Mouse (Mus musculus) activated CD4-positive, CD25-positive, alpha-beta regulatory T cell, adult 4 months (primary cell): ENCODE measurements at regions not wholly inside any gene's neighbourhood (a gene's known extent, or its start where the extent isn't known, plus 50 kb on each side); places are given as distances from the start of the nearest gene placed in this dataset.

Experiments
- ATAC-seq: one replicate; pipeline ENCODE4 v1.8.0; 2017

DNA sequence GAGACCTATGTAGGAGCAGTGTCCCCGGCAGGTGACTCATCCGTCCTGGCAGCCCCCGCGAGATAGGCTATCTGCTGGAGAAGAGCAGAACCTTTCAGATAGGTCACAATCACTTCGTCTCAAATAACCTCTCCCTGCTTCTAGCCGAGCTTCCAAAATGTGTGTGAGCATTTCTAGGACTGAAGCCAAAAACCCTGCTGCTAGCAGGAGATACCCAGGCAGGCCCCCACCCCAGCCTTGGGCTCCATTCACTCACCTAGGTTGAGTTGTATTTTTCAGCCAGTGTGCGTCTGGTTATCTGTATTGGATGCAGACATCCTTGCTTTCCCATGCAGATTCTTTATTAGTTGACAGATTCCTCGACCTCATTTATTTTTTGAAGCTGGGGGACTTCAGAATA is 286.6 kb upstream of the Thbs1 start:
- ATAC-seq: no peak

DNA sequence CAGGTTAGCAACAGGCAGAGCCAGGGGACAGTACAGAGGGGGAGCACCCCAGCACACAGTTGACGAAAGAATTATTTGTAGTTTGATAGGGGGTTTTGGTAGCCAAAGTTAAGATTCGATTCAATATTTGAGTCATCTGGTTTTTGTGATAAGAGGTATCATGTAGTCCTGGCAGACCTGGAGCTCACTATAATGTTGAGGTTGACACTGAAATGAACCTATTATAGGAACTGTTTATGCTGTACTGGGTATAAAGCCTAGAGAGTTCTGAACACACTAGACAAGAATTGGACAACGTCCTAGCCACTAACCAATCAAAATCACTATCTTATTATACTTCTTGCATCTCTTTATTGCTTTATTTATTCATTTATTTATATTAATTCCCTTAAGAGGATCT is 284.4 kb upstream of the Thbs1 start:
- no peak for ATAC-seq

DNA sequence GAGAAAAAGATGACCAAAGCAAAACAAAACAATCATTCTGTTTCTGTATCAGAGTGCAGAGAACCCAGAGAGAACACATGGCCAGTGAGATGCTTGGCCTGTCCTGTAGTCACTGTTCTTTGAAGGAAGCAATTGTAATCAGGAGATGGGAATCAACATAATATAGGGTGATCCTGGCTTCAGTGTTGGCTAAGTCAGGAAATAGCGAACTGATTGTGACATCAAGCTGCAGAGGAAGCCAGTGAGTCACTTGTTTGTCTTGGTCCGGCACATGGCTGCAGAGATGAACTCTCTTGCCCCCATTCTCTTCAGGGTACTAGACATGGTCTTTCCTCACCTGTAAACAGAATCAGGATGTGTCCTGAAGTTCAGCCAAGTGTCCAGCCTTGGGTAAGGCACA is 273.3 kb upstream of the Thbs1 start:
- no peak for ATAC-seq

DNA sequence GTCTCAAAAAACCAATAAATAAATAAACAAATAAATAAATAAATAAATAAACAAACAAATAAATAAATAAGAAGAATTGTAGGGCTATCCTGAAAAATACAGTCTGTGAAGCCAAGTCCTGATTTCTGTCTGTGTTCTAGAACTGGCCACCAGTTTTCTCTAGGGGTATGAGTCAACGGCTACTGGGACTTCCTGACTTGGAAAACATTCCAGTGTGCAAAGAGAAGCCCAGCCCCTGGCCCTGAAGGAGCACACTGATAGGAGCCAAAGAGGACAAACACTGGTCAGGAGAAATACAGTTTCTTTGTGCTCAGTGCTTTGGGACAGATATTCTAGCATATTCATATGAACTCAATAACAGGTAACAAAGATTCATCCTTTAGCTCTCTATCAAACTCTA is 271.3 kb upstream of the Thbs1 start:
- ATAC-seq: no peak

DNA sequence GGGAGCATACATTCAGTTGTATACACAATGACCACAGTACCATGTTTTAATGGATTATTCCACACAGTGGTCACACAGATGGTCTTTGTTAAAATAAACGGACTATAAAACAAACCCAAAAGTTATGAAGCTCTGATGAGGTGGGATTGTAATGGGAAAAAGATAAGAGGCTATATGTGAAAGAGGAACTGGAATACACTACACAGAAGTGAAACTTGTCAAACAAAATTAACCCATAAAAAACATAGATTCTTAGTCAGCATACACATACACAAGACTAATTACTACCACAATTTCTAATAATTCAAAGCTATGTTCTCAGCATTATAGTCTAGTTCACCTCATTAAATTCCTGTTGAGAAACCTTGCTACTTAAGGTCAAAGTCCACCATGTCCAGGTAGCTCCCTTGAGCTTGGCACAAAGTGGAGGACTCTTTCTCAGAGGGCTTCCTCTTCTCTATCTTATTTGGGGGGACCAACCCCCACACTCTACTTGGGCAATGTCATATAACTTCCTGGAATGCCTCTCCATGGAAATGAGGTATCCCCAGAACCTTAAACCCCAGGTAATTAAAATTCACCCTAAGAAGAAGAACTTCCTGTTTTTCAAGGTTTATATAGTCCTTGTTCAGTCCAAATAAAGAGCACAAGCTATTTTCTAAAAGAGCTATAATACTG is 269.2 kb upstream of the Thbs1 start:
- no peak for ATAC-seq

DNA sequence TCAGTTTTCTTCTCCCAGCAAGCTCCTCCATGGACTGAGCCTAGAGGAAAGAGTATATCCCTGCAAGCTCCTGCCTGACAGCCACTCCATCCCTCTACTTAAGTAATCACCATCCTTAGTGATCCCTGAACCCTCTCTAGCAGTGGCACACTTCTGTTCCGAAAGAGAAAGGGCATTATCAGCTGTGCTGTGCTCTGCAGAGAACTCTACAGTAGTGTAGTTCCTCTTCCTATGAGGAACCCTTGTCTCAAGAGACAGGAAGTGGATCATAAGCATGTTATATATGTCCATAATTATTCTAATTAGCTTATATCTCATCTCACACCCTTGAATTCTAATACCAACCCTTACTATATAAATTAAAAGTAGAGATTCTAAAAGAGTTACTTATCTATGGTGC is 259.2 kb upstream of the Thbs1 start:
- no peak for ATAC-seq

DNA sequence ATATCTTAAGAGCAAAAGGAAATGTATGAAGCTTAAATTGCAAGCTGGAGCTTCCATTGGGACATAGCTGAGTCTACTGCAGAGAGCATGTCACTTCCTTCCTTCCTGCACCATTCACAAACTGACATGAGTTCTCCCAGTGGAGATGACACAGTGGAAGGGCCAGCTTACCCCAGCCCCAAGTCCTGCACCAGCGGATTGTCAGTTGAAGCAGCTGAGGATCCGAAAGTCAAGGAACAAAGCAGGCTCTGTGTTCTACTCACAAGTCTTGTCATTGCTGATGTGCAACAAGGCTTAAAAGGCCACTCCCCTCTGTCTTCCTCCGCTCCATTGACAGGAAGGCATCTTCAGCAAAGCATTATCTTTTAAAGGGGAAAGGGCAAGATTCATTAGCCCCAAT is 249.4 kb upstream of the Thbs1 start:
- no peak for ATAC-seq

DNA sequence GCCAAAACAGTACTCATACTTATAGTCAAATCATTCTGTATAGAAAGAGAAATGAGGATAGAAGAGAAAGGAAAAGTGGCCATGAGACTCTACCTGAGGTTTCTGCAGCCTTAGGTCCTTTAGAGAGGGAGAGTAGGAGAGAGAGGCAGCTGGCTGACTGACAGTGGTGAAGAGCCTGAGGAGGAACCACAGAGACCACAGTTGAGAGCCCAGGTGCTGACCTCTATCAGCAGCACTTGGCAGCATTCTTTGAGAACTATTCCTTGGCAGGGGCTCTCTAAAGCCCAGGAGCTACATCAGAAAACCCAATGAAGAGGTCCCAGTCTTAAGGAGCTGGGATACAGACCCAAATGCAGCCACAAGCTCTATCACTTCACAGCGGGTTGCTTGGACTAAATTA is 246.6 kb upstream of the Thbs1 start:
- no peak for ATAC-seq

DNA sequence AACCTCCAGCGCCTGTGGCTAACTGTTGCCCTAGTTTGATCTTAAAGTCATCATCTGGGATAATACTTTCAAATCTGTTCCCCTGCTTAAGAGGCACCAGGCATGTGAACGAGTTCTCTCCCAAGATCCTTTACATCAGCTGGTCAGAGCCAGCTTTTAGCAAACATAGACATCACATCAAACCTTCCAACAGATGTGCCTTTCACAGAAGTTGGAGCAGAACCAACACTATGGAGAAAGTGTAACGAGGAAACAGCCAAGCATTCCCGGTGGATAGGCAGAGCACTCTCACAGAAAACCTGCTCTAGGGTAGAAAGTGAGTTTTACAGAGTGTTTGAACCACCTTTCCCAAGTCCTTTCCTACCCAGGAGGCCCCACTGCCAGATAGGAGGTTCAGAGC is 244.7 kb upstream of the Thbs1 start:
- ATAC-seq: no peak

DNA sequence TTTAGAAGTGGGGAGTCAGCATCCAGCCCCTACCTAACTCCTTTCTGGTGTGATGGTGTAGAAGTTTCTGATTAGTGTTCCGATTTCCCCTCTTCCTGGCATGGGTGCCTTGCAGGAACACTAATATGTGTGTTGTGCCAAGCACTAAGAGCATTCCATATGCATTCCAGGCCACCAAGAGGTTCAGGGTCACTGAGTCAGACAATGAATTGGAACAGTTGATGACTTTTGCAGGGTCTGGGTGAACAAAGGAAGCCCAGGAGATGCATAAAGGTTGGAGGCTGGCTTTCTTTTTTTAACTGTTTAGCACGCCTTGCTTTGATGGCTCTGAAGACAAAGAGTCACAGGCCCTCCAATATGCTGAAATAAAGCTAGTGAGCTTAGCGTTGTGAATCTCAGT is 244.3 kb upstream of the Thbs1 start:
- ATAC-seq: no peak

DNA sequence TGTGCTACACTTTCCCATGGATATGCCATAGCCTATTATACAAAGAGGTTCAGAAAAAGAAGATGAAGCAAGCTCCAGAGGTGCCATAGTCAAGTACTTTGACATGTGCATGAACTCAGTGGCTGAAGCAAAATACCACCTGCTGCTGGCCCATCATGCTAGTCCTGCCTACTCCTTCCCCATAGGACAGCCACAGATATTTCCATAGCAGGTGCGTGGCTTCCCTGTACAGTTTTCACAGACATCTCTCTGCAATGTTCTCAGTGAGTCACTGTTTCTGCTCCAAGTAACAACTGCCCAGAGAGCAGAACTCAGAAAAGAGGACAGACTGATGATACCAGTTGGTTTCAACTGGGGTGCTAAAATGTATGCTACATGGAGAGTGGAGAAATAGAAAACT is 242.8 kb upstream of the Thbs1 start:
- ATAC-seq: no peak

DNA sequence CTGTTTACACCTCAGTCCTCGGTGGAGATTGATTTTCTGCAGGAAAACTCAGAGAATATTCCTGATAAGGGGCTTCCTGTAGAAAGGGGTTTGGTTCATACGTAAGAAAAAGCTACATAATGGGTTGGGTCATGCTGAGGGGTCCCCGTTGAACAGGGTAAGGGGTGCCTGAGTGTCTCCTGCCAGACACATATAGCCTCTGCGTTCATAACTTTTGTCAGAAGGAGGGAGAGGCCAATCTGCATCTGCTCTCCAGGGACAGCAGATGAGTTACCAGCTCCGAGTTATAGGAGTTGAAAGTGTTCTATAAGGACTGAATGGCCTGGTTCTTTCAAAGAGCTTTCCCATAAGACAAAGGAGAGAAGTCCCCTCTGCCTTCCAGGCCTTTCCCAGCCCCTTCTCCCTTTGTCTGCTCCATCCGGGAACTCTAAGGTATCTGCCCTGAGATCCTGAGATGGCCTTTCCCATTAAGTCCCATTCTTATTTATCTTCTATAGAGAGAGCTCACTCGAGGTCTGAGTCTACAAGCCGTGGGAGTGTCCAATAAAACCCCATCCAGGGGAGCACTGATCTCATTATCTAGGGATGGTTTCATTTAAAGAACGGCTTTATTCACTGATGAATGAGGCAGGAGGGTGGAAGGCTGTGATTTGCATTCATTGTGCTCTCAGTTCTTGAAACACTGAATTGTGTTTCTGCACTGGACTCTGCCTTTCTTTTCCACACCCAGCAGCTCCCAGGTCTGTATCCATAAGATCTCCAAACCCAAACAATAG is 240.0 kb upstream of the Thbs1 start:
- no peak for ATAC-seq

DNA sequence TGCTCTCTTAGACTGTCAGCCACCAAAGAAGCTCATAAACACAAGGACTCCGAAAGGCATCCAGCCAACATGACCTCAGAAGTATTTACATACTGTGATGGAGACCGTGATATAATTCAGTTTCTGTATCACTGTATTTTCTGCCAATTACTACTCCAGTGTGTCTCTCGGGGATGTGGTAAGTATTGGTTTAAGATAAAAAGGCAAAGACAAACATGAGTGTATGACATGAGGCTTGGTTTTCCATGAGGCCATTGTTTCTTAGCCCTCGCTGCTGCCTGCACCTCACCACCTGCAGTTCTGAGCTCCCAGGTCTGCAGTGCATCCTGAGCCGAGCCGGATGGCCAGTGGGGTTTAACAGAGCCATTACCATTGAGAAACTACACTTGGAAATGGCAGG is 233.9 kb upstream of the Thbs1 start:
- ATAC-seq: no peak

DNA sequence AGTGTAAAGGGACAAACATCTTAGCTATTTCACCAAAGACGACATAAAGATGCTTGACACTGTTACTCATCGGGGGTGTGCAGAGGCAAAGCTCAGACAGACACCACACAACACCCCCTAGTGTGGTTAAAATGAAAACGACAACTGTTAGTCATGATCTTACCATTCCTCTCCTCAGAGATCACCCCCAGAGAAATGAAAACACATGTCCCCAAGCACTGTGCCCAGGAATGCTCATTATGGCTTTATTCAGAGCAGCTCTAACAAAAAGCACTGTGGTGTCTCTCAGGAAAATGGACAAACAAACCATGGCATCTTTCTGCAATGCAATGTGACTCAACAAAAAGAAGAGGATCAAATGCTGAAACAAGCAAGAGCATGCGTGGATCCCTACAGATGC is 229.5 kb upstream of the Thbs1 start:
- no peak for ATAC-seq

DNA sequence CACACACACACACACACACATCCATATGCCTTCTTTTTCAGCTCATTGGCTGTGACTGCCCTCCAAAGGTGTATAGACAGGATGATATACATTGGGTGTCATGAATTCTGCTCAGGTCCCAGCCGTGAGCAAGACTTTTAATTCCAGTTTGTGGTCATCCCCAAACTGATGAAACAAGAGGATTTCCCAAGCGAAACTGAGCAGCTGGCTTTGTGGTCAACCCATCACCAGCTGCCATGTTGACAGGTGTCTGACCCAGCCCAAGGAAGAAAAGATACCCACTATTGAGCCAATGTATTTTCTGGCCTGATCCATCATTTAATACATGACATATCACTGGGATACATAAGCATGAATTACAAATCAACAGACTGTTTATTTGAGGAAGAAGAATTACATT is 228.8 kb upstream of the Thbs1 start:
- ATAC-seq: no peak

DNA sequence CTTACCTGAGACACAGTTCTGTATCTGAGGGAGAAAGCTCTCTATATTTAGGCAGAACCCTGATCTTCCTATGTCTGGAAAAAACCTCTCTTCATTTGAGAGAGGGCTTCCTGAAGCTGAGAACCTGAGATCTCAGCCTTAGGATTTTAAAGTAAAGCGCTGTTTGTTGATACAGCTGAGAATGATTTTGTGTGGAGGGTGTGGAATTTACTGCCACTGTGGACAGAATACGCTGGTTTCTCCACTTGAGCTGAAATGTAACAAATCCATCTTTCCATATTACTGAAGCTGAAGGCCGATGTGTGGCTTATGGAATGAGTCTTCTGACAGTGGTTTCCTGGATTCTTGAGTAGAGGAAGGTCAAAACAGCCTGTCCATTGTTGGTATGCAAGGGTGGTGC is 225.2 kb upstream of the Thbs1 start:
- ATAC-seq: no peak

DNA sequence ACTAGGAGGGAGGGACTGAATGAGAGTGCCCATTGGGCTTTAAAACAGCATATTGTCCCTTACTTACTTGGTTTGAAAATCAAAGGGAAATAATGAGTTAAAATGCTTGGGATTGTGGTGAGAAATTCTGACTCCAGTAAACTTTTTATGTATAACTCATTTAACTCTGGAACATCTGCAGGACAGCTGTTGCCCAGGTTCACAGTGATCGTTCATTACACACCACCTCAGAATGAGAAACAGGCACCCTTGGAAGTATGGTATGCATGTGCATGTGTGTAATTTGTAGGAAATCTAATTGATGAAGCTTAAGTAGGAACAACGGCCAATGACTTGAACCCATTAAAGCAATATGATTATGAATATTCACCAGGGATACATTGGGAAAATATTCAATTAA is 210.4 kb upstream of the Thbs1 start:
- ATAC-seq: no peak

DNA sequence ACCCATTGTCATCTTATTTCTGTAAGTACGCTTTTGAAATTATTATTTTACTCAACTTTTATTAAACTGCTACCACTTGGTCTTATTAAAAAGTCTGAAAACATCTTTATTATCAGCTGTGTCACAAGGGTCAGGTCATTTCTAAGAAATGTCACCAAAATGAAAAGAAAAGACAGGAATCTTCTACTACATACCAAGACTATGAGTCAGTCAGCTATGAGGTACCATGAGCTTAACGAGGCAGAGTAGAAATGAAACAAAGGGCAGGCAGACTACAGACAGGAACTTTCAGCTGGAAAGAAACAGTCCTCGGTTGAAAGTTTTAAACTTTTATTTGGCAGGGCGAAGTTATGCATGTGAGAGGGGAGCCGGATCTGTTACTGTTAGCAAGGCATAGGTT is 208.8 kb upstream of the Thbs1 start:
- ATAC-seq: no peak

DNA sequence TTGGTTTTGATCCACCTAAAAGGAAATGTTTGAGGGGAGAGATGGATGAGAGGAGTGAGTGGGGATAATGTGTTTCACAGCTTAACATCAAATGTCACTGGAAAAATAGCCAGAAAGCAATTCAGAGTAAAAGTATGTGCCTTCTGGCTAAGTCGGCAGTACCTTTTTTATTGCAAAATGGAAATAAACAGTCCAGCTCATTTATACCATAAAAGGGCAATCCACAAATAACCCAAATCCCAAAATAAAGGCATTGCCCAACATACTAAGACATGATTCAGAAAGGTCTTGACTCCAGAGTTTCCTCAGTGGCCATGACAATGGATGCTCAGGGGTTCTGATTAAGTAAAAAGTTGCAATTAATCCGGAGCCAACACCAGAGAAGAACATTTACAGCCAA is 208.0 kb upstream of the Thbs1 start:
- ATAC-seq: no peak

DNA sequence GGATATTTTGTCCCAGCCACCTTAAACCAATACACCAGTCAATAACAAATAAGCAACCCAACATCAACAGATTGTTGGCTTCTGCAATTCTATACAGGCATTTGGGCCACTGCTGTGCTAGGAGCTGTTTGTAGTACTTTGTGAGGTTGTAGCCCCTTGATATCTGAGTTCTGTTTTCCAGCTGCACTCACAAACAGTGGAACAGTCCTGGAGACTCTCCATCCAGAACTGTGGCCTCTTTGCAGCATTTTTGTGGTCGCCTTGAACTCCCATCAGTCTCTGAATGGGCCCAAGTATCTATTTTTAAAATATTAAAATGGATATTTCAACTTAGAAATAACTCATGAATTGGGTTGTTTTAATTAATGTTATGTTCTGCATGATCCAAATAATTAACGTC is 205.2 kb upstream of the Thbs1 start:
- no peak for ATAC-seq

DNA sequence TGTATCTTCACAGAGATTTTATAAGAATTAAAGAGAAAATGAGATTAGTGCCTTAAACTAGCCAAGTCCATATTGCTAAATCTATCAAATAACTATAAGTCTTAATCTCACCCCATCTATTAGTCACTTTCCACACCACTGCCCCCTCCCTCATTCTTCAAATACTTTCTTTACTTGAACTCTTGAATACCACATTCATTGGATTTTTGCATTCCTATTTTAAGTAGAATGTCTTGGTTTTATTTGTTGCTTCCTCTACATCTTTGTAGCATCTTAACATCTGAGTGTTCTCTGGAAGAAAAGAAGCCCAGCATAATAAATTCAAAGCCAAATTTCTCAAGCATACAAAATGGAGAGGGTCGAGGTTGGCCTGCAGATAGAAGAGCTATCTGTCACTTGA is 200.9 kb upstream of the Thbs1 start:
- ATAC-seq: no peak

DNA sequence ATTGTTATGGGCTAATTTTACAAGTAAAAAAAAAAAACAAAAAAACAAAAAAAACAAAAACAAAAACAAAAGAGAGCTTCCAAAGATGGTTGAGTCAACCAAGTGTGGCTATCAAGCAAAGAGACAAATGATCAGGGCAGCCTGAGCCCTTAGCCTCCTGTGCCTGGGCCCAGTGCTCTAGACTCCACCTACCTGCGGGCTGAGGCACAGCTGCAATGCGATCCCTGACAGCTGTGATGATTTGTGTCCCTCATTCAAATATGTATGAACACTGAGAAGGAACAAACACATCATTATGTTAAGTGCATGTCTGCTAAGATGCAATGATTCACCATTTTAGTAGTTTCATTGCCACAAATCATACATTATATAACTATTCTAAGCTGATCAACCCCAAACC is 199.0 kb upstream of the Thbs1 start:
- no peak for ATAC-seq

DNA sequence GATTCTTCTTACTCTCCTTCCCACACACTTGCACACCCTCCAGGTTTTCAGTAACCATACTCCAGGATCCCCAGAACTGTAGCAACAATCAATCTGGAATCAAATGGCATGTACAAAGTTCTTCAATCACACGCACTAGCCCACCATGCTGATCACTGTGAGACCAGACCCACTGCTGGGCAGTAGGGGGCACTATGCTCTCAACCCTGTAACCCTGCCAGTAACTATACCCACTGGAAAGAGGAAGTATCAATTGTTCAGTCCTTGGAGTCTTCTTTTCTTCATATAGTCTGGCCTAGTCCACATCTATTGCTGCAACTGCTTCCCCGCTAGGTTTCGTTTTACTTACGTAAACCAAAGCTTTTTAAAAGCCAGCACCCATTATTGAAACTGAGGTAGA is 197.8 kb upstream of the Thbs1 start:
- ATAC-seq: no peak

DNA sequence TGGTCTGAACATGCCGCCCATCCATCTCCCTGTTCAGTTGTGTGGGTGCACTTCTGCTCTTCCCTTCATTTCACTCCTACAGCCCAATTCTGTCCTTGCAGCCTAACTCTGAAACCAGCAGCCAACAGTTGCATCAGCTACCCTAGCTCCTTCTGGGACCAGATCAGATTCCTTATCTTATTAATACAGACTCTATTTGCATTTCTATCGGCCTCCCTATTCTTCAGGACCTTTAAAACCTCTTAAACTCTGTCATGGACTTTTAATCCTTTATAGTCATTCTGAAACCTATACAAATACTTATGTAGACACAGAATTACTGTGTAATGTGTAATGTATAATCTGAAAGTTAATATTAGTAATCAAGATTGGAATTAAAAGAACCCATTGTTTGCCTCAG is 195.9 kb upstream of the Thbs1 start:
- no peak for ATAC-seq

DNA sequence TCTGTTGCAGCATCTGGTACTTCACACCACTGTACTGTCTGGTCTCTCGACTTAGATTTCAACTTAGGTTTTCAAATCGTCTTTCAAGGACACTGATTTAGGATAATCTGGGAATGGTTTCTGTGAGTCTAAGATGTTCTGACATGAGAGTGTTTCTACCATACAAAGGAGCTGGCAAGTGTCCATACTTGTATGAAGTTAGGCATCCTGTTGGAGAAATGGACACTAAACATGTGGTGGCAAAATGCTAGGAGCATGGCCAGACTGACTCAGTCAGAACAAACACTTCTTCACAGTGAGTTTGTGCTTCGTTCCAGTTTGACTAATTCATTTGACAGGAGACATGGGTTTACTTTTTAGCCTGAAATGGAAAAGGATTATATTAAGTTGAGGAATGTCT is 194.5 kb upstream of the Thbs1 start:
- ATAC-seq: no peak
